Mouse (Mus musculus) embryo, embryonic 11.5 days (tissue): ENCODE results near the gene Gucy2c.

Experiments
- DNase-seq: peaks from one replicate; pipeline ENCODE4 v3.0.0-alpha.2; 2012; ENCODE audit warnings: low read depth, low spot score

The Gucy2c gene

DNA sequence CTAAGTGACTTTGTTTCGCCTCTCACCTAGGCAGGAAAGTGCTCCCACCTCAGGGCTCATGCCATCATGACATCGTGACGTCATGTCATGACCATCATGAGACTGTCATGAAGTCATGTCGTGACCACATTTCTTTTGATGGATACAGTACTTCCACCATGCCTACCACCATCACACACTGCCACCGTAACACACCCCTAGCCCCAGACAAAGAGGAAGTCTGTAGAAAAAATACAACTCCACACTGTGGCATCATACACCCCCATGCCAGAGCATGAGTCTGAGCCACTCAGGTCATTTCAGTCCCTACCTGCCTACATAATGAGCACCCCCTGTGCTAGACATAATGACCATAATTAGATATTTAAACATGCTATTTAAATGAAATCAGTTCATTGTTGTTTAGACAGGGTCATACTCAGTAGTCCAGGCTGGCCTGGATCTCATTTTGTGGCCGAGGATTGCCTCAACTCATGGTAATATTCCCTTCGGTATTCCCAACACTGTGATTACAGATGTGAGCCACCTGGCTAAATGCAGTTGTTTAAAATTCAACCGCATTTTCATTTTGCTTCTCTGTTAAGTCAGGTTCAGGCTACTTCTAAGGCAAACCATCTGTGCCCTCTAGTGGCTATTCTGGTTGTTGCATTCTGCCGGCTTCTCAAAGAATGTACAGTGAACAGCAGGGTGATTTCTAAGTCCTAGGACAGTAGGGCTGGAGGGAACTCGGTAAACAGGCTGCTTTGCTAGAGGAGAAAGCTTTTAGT is 39.0 kb downstream of the Gucy2c start:
- DNase-seq = peak; percentile 81

- no peak for DNase-seq
Measured at GRCm38 (mm10) chr6:136741281-136741680, 40.3 kb downstream of the Gucy2c start.

- DNase-seq = no peak
Measured at GRCm38 (mm10) chr6:136735766-136736165, 45.8 kb downstream of the Gucy2c start.

- no peak for DNase-seq
Measured at GRCm38 (mm10) chr6:136728144-136728543, 53.4 kb downstream of the Gucy2c start.

- DNase-seq = no peak
Measured at GRCm38 (mm10) chr6:136723171-136723570, 58.4 kb downstream of the Gucy2c start.

DNA sequence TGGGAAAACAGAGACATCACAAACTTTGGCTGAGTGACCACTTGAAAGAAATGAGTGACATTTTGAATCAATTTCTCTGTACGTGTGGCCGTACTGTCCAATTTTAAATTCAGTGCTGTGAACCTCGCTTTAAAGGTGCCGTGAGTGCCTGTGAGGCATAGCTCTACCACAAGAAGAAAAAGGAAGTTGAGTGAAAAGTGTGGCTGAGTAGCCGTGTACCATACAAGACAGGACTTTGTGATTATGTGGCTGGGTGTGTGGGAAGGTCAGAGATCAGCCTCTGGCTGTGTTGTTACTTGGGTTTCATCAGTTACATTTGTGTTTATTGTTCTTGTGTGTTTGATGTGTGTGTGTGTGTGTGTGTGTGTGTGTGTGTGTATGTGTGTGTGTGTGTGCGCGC is 59.0 kb downstream of the Gucy2c start:
- DNase-seq = no peak

- DNase-seq = peak; percentile 40
Measured at GRCm38 (mm10) chr6:136721925-136722324, 59.6 kb downstream of the Gucy2c start.

DNA sequence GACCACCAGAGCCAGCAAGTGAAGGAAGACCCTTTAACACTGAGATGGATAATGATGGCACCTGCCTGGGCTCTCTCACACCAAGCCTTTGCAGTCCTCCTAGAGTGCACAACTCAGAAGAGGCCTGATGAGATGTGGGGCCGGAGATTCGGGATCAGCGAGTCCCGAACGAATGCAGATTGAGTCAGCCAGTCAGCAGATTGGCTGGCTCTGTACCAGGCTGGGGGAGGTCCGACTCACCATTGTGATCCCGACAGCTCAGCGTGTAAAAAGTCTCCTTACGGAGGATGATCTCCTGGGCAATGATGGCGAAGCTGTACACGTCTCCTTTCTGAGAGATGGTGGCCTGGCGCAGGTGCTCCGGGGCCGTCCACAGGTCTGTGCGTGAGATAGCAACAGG is 61.1 kb downstream of the Gucy2c start:
- DNase-seq = no peak

DNA sequence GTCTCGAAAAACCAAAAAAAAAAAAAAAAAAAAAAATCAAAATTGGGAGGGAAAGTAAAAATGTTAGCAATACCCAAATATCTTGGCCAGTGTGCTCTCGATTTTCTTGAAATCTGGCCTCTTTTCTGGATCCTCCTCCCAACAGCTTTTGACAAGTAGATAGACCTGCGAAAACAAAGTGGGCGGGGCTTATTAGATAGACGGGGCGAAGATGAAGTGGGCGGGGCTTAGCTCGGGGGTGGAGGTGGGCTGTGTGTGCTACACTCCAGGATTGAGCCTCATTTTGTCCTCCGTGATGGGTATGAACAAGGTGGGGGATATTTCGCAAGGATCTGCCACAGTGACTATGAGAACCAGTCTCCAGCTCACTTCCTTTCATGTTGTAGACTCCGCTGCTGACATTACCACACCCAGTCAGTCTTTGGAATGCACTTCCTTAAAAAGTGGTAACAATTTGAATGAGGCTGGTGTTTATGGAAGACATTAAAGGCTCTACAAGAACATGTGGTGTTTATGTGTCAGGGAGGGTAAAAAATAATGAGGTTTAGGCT is 65.6 kb downstream of the Gucy2c start:
- no peak for DNase-seq

GRCm38 (mm10) chr6:136714097-136714496 is 67.5 kb downstream of the Gucy2c start:
- DNase-seq = no peak

- DNase-seq = no peak
Measured at GRCm38 (mm10) chr6:136710408-136710807, 71.2 kb downstream of the Gucy2c start.

- DNase-seq = no peak
Measured at GRCm38 (mm10) chr6:136708597-136708996, 73.0 kb downstream of the Gucy2c start.

DNA sequence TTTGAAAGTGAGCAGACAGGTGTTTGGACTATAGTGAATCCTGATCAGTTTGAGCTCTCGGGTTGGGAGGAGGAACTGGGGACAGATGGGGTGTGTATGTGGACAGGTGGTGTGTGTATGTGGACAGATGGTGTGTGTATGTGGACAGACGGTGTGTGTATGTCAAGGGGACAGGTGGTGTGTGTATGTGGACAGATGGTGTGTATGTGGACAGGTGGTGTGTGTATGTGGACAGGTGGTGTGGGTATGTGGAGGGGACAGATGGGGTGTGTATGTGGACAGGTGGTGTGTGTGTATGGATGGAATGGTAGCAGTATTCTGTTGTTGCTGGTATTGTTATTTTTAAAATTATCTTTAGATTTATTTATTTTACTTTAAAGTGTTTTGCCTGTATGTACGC is 79.7 kb downstream of the Gucy2c start:
- no peak for DNase-seq

GRCm38 (mm10) chr6:136701185-136701584 is 80.4 kb downstream of the Gucy2c start:
- no peak for DNase-seq

- DNase-seq = no peak
Measured at GRCm38 (mm10) chr6:136691314-136691713, 90.3 kb downstream of the Gucy2c start.

GRCm38 (mm10) chr6:136690527-136690926 is 91.0 kb downstream of the Gucy2c start:
- no peak for DNase-seq

DNA sequence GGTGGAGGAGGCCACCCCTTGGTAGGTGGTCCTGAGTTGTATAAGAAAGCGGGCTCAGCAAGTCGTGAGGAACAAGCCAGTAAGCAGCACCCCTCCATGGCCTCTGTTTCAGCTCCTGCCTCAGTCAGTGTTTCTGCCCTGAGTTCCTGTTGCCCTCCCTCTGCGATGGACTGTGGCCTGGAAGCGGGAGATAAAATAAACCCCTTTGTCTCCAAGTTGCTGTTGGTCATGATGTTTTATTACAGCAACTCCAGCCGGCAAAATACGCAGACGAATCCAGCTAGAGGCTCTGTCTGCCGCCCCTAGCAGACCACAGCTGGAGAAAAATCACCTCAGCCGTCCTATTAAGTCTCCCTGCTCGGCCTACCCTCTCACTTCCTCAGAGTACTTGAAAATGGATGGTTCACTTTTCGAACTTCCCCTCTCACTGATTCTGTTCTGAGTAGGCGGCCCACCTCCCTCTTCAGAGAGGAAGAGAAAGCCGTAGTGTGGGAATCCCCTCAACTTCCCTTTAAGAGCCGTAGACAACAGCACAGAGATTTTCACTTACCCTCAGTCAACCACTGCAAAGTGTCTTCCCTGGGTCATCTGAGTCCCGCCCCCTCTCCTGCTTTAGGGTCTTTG is 91.7 kb downstream of the Gucy2c start:
- no peak for DNase-seq

- DNase-seq = no peak
Measured at GRCm38 (mm10) chr6:136685433-136685832, 96.1 kb downstream of the Gucy2c start.

- DNase-seq = no peak
Measured at GRCm38 (mm10) chr6:136683410-136684334, 97.9 kb downstream of the Gucy2c start.

- no peak for DNase-seq
Measured at GRCm38 (mm10) chr6:136679381-136679780, 102.2 kb downstream of the Gucy2c start.

DNA sequence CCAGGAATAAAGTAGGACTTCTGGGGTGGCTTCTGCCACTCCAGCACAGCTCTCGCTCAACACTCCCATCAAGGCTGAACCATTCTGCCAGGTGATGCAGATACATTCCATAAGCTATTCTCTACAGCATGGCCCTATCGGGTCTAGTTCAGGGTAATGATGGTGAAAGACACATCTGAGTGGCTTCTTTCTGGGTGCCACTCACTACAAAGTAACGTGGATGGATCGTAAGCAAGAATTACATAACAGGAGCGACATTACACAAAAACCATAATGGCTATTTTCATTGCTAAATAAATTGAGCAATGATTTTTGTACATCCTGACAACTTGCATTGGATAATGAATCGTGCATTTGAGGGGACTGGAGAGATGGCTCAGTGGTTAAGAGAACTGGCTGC is 106.6 kb downstream of the Gucy2c start:
- no peak for DNase-seq

- no peak for DNase-seq
Measured at GRCm38 (mm10) chr6:136672467-136672866, 109.1 kb downstream of the Gucy2c start.
